Mouse (Mus musculus) lung, postnatal 14 days (tissue): ENCODE results near the gene Zfp420.

Experiments used
- DNase-seq: peaks from one replicate; pipeline ENCODE4 v3.0.0; 2021

Gene Zfp420

DNA sequence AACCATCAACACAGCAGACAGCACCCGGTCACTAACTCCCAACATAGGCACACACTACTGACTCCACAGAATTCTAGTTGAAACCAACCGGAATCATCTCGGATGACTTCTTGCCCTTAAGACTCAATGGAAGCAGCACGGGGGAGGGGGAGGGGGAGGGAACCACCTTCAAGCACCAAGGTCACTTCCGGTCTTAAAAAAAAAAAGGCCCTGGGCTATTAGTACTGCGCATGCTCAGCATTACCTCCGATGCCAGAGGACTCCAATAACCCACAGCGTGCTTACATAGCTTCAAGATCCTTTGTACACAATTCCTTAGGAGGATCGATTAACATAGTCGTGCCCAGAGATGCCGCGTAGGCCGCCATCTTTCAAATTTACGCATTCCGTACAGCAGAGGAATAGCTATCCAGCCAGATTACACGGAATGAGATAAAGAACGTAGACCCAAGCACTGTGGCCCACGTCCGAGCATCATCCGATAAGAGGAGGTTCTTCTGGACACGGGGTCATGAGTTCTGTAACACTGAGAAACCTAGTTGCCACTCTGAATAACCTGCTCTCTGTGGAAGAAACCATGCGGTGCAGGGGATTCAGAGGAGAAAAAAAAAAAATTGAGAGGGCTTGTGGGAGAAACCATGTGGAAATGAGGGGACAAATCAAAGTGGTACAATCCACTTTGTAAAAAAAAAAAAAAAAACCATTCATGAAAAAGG lies 46.3 kb downstream of the Zfp420 start, which contains the start of gene Zfp27:
Gene Zfp27 (minus strand): TSS at position 607 of the 716 bp plus-strand sequence.
- peak; percentile 61 for DNase-seq

DNA sequence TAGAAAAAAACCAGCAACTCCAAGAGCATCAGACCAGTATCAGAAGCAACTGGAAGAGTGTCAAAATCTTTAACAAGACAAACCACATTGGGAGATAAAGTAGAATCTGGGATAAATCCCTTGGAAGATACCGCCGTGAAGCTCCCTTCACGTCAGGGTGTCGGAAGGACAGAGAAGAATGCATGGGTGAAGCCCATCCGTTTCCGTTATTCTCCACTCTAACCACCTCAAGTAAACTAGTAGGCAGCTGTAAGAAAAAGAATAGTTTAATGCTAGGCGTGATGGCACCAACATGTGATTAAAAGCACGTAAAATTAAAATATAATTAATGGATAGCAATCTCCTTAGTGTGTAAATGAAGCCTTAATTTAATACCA lies 46.9 kb downstream of the Zfp420 start:
- peak; percentile 12 for DNase-seq

DNA sequence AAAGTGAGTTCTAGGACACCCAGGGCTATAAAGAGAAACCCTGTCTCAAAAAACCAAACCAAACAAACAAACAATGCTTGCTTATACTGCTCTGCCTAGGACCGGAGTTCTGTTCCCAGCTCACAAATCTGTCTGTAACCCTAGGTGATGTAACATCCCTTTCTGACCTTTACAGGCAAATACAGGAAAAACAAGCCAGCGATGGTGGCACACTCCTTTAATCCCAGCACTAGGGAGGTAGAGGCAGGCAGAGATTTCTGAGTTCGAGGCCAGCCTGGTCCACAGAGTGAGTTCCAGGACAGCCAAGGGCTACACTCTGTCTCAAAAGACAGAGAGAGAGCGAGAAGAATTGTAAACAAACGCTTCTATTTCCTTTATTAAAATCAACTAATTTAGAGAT lies 47.4 kb downstream of the Zfp420 start:
- no peak for DNase-seq

DNA sequence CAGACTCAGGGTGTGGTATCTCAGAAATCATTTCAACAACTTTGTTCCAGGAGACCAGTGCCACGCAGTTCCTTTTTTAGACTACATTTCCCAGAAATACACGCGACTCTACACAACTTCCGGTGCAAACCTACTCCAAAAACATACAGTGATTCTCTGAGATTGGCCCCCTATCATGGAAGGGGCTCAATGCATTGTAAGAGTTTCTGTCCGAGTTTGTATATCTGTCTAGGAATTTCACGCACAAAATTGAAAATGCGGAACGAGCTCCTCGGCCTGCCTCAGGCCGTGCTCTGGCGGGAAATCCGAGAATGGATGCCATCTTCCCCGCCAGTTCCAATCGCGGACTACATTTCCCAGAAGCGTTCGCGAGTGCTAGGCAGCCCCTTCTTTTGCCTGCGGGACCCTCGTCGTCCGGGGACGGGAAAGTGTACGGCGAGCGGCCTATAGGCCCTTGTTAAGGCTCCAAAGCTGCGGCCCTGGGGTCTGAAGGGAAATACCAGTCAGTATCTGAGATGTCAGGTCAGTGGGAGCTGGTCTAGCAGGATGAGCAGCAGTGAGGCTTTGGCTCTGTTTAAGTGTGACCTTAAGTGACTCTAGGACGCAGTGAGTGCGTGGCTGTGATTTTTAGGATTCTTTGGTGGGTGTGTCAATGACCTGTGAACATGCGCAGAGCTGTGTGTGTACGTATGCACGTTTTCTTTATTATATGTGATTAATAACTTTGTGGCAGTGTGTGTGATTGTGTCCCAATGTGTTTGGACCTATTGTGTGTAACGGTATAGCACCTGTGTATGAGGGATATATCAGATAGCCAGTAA lies 48.6 kb downstream of the Zfp420 start, which contains the start of gene Zfp383:
Gene Zfp383 (plus strand): TSS at position 94 of the 821 bp plus-strand sequence.
- peak; percentile 76 for DNase-seq

DNA sequence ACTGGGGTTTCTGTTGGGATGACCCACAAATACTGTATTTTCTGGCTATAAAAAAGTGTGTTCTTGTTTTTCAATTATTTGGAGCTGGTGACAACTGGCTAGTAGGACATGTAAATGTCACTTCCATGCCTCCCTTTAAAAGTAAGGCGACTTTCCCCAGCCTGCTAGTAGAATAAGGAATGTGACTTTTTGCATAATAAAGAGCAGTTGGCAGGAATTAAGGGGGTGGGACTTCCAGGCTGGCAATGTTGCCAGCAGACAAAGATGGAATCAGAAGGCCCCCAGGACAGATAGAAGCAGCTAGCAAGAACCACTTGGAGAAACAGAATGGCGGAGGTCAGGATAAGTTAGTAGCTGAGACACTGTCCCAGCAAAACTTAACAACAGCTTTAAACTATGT lies 50.5 kb downstream of the Zfp420 start:
- DNase-seq, result no peak

DNA sequence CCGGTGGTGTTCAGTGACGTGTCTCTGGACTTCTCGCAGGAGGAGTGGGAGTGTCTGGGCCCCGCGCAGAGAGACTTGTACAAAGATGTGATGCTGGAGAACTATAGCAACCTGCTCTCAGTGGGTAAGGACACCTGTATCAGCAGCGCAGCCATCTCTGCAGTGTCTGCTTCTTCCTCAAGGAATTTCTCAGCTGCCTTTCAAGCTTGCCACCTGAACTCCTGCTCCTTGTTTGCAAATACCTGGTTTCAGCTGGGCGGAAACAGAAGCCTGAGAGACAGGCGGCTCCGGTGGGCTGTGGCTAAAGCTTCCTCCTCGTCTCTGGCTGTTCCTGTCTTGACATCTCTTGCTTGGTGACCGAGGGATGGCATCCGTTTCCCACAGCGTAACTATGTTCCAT lies 52.4 kb downstream of the Zfp420 start:
- no peak for DNase-seq

DNA sequence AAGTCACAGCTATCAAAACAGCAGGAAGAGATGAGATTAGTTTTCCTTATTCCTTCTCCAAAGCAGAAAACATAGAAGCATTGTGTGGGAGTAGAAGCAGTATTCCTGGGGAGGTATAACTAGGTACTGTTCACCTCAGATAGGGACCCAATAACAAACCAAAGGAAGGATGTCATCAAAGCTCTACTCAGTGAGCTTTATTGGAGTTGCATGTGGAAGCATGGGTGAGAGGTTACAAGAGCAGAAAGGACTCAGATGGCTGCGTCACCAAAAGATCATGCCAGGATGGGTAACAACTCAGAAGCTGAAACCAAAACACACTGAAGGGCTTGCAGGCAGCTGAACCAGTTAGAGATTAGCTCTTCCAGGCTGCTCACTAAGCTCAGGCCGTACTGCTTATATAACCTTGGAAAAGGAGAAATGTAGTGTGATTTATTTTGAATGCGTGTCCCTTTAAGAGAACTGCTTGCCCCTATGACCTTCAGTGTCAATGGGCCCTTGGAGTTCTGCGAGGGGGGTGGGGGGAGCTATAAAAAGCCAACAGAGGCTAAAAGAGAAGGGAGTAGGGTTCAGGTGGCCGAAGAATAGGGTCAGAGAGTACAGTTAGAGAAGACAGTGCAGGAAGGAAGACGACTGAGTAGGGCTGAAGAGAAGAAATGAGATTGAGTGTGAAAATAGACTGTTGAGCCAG lies 57.7 kb downstream of the Zfp420 start:
- DNase-seq, result no peak

DNA sequence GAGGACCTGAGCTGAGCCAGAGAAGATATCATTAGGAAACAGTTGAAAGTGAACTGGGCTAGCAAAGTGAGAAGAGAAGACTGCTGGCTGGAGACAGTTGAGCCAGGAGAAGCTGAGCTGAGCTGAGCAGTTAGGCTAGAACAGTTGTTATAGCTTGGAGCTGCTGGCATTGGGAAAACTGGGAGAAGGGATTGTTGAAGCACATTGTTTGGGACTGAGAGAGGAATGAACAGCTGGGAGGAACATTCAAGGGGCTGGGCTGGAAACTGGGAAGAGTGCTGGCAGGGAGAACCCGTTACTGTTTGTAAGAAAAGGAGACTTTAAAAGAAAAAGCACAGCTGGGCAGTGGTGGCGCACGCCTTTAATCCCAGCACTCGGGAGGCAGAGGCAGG lies 58.3 kb downstream of the Zfp420 start:
- DNase-seq, result no peak

DNA sequence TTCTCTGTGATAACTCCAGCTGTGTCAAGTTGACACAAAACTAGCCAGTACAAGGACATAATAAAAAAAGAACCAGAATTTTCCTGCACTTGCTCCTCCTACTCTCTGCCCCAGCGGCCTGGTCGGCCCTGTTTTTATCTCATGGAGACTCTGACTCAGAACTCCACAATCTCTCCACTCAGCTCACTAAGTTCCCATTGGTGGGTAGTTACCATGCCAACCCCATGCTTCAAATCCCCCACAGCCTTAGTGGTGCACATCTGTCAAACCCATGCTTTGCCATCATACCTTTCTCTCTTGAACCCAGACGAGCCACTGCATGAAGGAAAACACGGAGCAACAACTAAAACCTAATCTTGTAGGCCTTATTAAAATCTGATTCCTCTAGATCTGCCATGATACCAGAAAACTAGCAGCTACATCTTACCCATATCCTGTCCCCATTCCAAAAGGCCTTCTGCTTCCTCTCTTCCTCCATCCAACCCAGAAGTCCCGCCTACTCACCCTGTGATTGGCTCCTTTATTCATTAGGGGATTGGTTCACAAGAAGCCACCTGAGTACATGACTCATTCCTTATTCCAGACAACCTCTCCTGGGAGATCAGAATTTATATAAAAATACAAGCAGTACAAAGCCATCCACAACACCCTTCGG lies 61.8 kb downstream of the Zfp420 start:
- DNase-seq, result no peak

DNA sequence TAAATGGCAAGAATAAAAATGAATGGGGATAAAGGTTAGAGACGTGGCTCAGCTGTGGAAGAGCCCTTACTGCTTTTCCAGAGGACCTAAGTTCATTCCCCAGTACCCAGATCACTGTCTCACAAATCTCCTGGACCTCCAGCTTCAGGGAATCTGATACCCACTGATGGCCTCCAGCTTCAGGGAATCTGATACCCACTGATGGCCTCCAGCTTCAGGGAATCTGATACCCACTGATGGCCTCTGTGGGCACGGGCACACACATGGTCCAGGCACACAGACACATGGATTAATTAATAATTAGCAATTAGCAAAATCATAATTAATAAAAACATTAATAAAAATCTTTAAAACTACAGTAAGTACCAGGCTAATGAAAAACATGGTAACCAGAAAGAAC lies 63.0 kb downstream of the Zfp420 start:
- DNase-seq, result no peak
